Mouse (Mus musculus) liver (tissue): ENCODE measurements around the gene Wnk4.

Experiments
- DNase-seq: peaks from one replicate; pipeline ENCODE4 v3.0.0-alpha.2; 2020; ENCODE audit warnings: mixed read lengths

Wnk4 gene

GRCm38 (mm10) chr11:101245855-101246701 lies 14.3 kb upstream of the Wnk4 start, which contains the start of gene Ramp2:
Ramp2 (plus strand) TSS chr11:101246028.
- DNase-seq = peak; percentile 43

GRCm38 (mm10) chr11:101246702-101247012 lies 13.7 kb upstream of the Wnk4 start:
- no peak for DNase-seq

- no peak for DNase-seq
These were observed 12.8 kb upstream of the Wnk4 start for GRCm38 (mm10) chr11:101247521-101248030.

- DNase-seq = peak; percentile 75
These were observed 11.9 kb upstream of the Wnk4 start for GRCm38 (mm10) chr11:101248258-101248994.

- DNase-seq = no peak
These were observed 9.3 kb upstream of the Wnk4 start for GRCm38 (mm10) chr11:101251031-101251430.

GRCm38 (mm10) chr11:101252941-101253340 lies 7.4 kb upstream of the Wnk4 start:
- no peak for DNase-seq

- peak; percentile 90 for DNase-seq
These were observed 6.6 kb upstream of the Wnk4 start, which contains the start of gene Vps25 for GRCm38 (mm10) chr11:101253613-101254389. Vps25 (plus strand) TSS chr11:101253707.

- no peak for DNase-seq
These were observed 4.3 kb upstream of the Wnk4 start for GRCm38 (mm10) chr11:101255826-101256775.

GRCm38 (mm10) chr11:101259261-101259712 lies 1.1 kb upstream of the Wnk4 start:
- DNase-seq = peak; percentile 75

- peak; percentile 42 for DNase-seq
These were observed 536 bp downstream of the Wnk4 start for GRCm38 (mm10) chr11:101260826-101261380.

GRCm38 (mm10) chr11:101262272-101262967 lies 2.1 kb downstream of the Wnk4 start:
- peak; percentile 41 for DNase-seq

- DNase-seq = no peak
These were observed 3.0 kb downstream of the Wnk4 start for GRCm38 (mm10) chr11:101263138-101263988.

- no peak for DNase-seq
These were observed 3.6 kb downstream of the Wnk4 start for GRCm38 (mm10) chr11:101263989-101264280.

GRCm38 (mm10) chr11:101264954-101265471 lies 4.6 kb downstream of the Wnk4 start:
- no peak for DNase-seq

GRCm38 (mm10) chr11:101265906-101266305 lies 5.5 kb downstream of the Wnk4 start:
- no peak for DNase-seq

GRCm38 (mm10) chr11:101269577-101270116 lies 9.3 kb downstream of the Wnk4 start:
- DNase-seq = peak; percentile 47

GRCm38 (mm10) chr11:101272446-101272845 lies 12.1 kb downstream of the Wnk4 start:
- no peak for DNase-seq

- DNase-seq = no peak
These were observed 14.9 kb downstream of the Wnk4 start for GRCm38 (mm10) chr11:101275309-101275708.
